ENCODE assay signal across 10 mouse cellular contexts in genomic region chr16:42303461-42303860, GRCm38 (mm10). TPM values are rescaled to one million over a fixed set of nuclear protein-coding genes. Genes with fewer than 3 reads are reported as not detected.
DNase-seq lines count a peak whose midpoint lies in the region; ATAC-seq and TF ChIP-seq lines count a peak whose summit lies in the region.
"Had no signal": no experiment of that assay in that cellular context is flagged by ENCODE, and none has a peak within 500 bp of the region (broad histone marks: within the 10 kb centered on the region; RNA-seq: fewer than 3 reads in every experiment).

No protein-coding gene starts in this region.

- intact Hi-C loops in heart, postnatal 14 days (cut with DNase I): no loop called here

- H3K4me3 ChIP-seq in heart, embryonic 10.5 days: no peak overlapping the region
- H3K4me3 ChIP-seq in midbrain, postnatal 0 days (ENCODE audit: low read depth, low read length): no peak overlapping the region
- H3K4me3 ChIP-seq: heart, embryonic 15.5 days; liver, embryonic 15.5 days had no signal

- H3K36me3 ChIP-seq in heart, embryonic 10.5 days: no peaks in the 10 kb centered on the region
- H3K36me3 ChIP-seq in midbrain, postnatal 0 days (ENCODE audit: insufficient read depth, low read length): no peaks in the 10 kb centered on the region
- H3K36me3 ChIP-seq: heart, embryonic 15.5 days; liver, embryonic 15.5 days had no signal

- H3K4me2 ChIP-seq in midbrain, postnatal 0 days (ENCODE audit: low read depth, low read length, poor library complexity, severe bottlenecking): no peak overlapping the region
- H3K4me2 ChIP-seq: heart, embryonic 15.5 days; liver, embryonic 15.5 days had no signal

- no peaks in the 10 kb centered on the region for H3K27me3 ChIP-seq in heart, embryonic 10.5 days (ENCODE audit: insufficient read depth, poor library complexity, severe bottlenecking)
- H3K27me3 ChIP-seq in midbrain, postnatal 0 days (ENCODE audit: insufficient read depth, low read length): no peaks in the 10 kb centered on the region
- H3K27me3 ChIP-seq: heart, embryonic 15.5 days; liver, embryonic 15.5 days had no signal

- H3K9ac ChIP-seq in midbrain, postnatal 0 days (replicated peaks; ENCODE audit: low read length, poor library complexity, severe bottlenecking): no peak overlapping the region
- H3K9ac ChIP-seq: heart, embryonic 15.5 days; liver, embryonic 15.5 days had no signal

- H3K27ac ChIP-seq in heart, embryonic 10.5 days: peak overlapping the region; percentile 29; the same call in 1 of the 2 replicates
- peak overlapping the region; percentile 51 for H3K27ac ChIP-seq in midbrain, postnatal 0 days (ENCODE audit: low read depth, low read length)
- H3K27ac ChIP-seq: heart, embryonic 15.5 days; liver, embryonic 15.5 days had no signal

- 0 out of 2 replicates have a peak, but pooled peaks cover 15% of the 10 kb centered on the region for H3K4me1 ChIP-seq in heart, embryonic 10.5 days
- peaks cover 13% of the 10 kb centered on the region for H3K4me1 ChIP-seq in midbrain, postnatal 0 days (ENCODE audit: insufficient read depth, low read length)
- H3K4me1 ChIP-seq: liver, embryonic 15.5 days had no signal

- no peak for DNase-seq in heart, embryonic 10.5 days (ENCODE audit: low spot score)
- DNase-seq in heart, postnatal 14 days: no peak
- peak; percentile 85 for DNase-seq in brain, embryonic 14.5 days (ENCODE audit: low read depth)
- DNase-seq in frontal cortex, postnatal 10 days (ENCODE audit: low spot score in 2 of 2): peak; percentile 43 to 50
- peak; percentile 78 for DNase-seq in midbrain, postnatal 0 days (ENCODE audit: low spot score)
- DNase-seq in kidney, postnatal 4 days: no peak
- DNase-seq in yolk sac, embryonic 10.5 days (ENCODE audit: low spot score): no peak
- no peak for DNase-seq in spleen, postnatal 4 days (ENCODE audit: low spot score in 2 of 2)

- TF ChIP-seq POLR2A in brain, embryonic 14.5 days (IDR thresholded peaks at IDR 0.05; ENCODE audit: borderline replicate concordance, extremely low read depth, insufficient read depth, insufficient read length, poor library complexity, severe bottlenecking): no peak

- WGBS in heart, embryonic 10.5 days: 74% methylated on average over 6 of the region's 6 CpGs
- 36% methylated on average over 6 of the region's 6 CpGs for WGBS in midbrain, postnatal 0 days

- TF ChIP-seq CTCF in brain, embryonic 14.5 days (IDR thresholded peaks at IDR 0.05; ENCODE audit: borderline replicate concordance, extremely low read depth, insufficient read depth, insufficient read length): no peak
- TF ChIP-seq CTCF in midbrain, postnatal 0 days (IDR thresholded peaks at IDR 0.05): no peak

- no peaks in the 10 kb centered on the region for H3K9me3 ChIP-seq in heart, embryonic 10.5 days
- H3K9me3 ChIP-seq in midbrain, postnatal 0 days (ENCODE audit: low read length): no peaks in the 10 kb centered on the region
- H3K9me3 ChIP-seq: heart, embryonic 15.5 days; liver, embryonic 15.5 days had no signal

- no peak for ATAC-seq in midbrain, postnatal 0 days (ENCODE audit: low FRiP score)

RNA-seq across cellular contexts. Expression of gene Gap43, which starts 37.0 kb away (rescaled TPM):
- polyA plus RNA-seq in heart, embryonic 10.5 days (2016; fragmentation: Nextera tagmentation; extraction: Ambion mirVana): 30.0 and 37.1 TPM in 2 replicates
- total RNA-seq in heart, postnatal 14 days (2021): 1 to 10 TPM in 1 of 2 experiments, under 1 TPM in 1; 0.57 to 1.0 TPM
- 655 and 1,129 TPM in 2 replicates for polyA plus RNA-seq in brain, embryonic 14.5 days (2012; rRNA removed)
- total RNA-seq in midbrain, postnatal 0 days (2014; rRNA removed): 874 and 1,101 TPM in 2 replicates
- polyA plus RNA-seq in midbrain, postnatal 0 days (2015; fragmentation: Nextera tagmentation; extraction: Ambion mirVana): 2,398 and 2,505 TPM in 2 replicates

Comparison
In these comparisons a context has a peak if more than half of its experiments do, and no peak if none do; other contexts are left out.
1. DNase-seq: peak in brain, embryonic 14.5 days (single experiment), frontal cortex, postnatal 10 days (2 of 2) and midbrain, postnatal 0 days (single experiment); none in heart, embryonic 10.5 days (single experiment), heart, postnatal 14 days (0 of 2), kidney, postnatal 4 days (0 of 2), yolk sac, embryonic 10.5 days (single experiment) and spleen, postnatal 4 days (0 of 2).
2. RNA of gene Gap43, which starts 37.0 kb away (polyA plus RNA-seq): 2,398 to 2,505 TPM in midbrain, postnatal 0 days and 655 to 1,129 TPM in brain, embryonic 14.5 days; 30.0 to 37.1 TPM in heart, embryonic 10.5 days; every median in the first group is over 10 times any median in the second.